Mouse (Mus musculus) lung, adult 2 months (tissue): ENCODE measurements around the gene Bglap2.

Experiments
- CTCF ChIP-seq: fragments of 200-500 bp; IDR thresholded peaks from 2 replicates; pipeline ENCODE4 v1.5.1; 2011; ENCODE audit warnings: mild to moderate bottlenecking, low read length, control low read depth; ENCODE audit not compliant: insufficient read depth
- POLR2A ChIP-seq: fragments of 200-500 bp; IDR thresholded peaks from 2 replicates; pipeline ENCODE4 v1.6.1; 2011; ENCODE audit warnings: low read depth, mild to moderate bottlenecking, control low read depth, low read length, borderline replicate concordance; ENCODE audit errors: extremely low read depth

GRCm38 (mm10) chr3:88415668-88416067, 37.2 kb upstream of the Bglap2 start:
- TF ChIP-seq CTCF = no peak
- TF ChIP-seq POLR2A = no peak
